ENCODE assay signal across 8 mouse cellular contexts in genomic region chr14:50931493-50932020, GRCm38 (mm10). TPM values are rescaled to one million over a fixed set of nuclear protein-coding genes. Genes with fewer than 3 reads are reported as not detected.
DNase-seq lines count a peak whose midpoint lies in the region; ATAC-seq and TF ChIP-seq lines count a peak whose summit lies in the region.

No protein-coding gene starts in this region.

- WGBS in liver, adult 2 months = 16% methylated on average over 12 of the region's 12 CpGs
- WGBS in embryonic facial prominence, embryonic 12.5 days = 11% methylated on average over 12 of the region's 12 CpGs
- 12% methylated on average over 12 of the region's 12 CpGs for WGBS in intestine, postnatal 0 days
- WGBS in neural tube, embryonic 15.5 days = 11% methylated on average over 12 of the region's 12 CpGs

- H3K9ac ChIP-seq in liver, adult 2 months (ENCODE audit: low read depth, low read length) = peak overlapping the region; percentile 56
- H3K9ac ChIP-seq in embryonic facial prominence, embryonic 12.5 days = peak overlapping the region; percentile 44
- peak overlapping the region; percentile 32 for H3K9ac ChIP-seq in intestine, postnatal 0 days (ENCODE audit: low read depth, low read length)
- peak overlapping the region; percentile 71 for H3K9ac ChIP-seq in neural tube, embryonic 15.5 days (replicated peaks)

- H3K4me1 ChIP-seq in liver, adult 2 months (ENCODE audit: control insufficient read depth, insufficient read depth, low read length) = peaks cover 9% of the 10 kb centered on the region
- peaks cover 10% of the 10 kb centered on the region; the same call in 1 of the 2 replicates for H3K4me1 ChIP-seq in embryonic facial prominence, embryonic 12.5 days
- 0 out of 2 replicates have a peak, but pooled peaks cover 5% of the 10 kb centered on the region for H3K4me1 ChIP-seq in intestine, postnatal 0 days (replicated peaks; ENCODE audit: control insufficient read depth, insufficient read depth, low read length)
- peaks cover 37% of the 10 kb centered on the region for H3K4me1 ChIP-seq in neural tube, embryonic 15.5 days

- peaks cover 28% of the 10 kb centered on the region for H3K36me3 ChIP-seq in liver, adult 2 months (ENCODE audit: control insufficient read depth, insufficient read depth, low read length)
- peaks cover 25% of the 10 kb centered on the region for H3K36me3 ChIP-seq in embryonic facial prominence, embryonic 12.5 days
- peaks cover 25% of the 10 kb centered on the region for H3K36me3 ChIP-seq in intestine, postnatal 0 days (ENCODE audit: control insufficient read depth, insufficient read depth)
- H3K36me3 ChIP-seq in neural tube, embryonic 15.5 days = peaks cover 23% of the 10 kb centered on the region

- TF ChIP-seq POLR2A in liver, adult 2 months (IDR thresholded peaks at IDR 0.05; ENCODE audit: extremely low read depth, insufficient read depth, low read length) = no peak

- peak; percentile 2; the same call in 1 of the 2 replicates for ATAC-seq in embryonic facial prominence, embryonic 12.5 days (ENCODE audit: insufficient number of reproducible peaks, insufficient read depth, low FRiP score, low TSS enrichment)
- no peak for ATAC-seq in intestine, postnatal 0 days
- ATAC-seq in neural tube, embryonic 15.5 days (ENCODE audit: low FRiP score) = no peak

- peak overlapping the region; percentile 53 for H3K27ac ChIP-seq in liver, adult 2 months (replicated peaks; ENCODE audit: insufficient read depth, low read depth, low read length)
- peak overlapping the region; percentile 93 for H3K27ac ChIP-seq in embryonic facial prominence, embryonic 12.5 days
- peak overlapping the region; percentile 96 for H3K27ac ChIP-seq in intestine, postnatal 0 days (ENCODE audit: low read depth, low read length)
- peak overlapping the region; percentile 90 for H3K27ac ChIP-seq in neural tube, embryonic 15.5 days (replicated peaks)

- no peaks in the 10 kb centered on the region for H3K9me3 ChIP-seq in embryonic facial prominence, embryonic 12.5 days
- H3K9me3 ChIP-seq in intestine, postnatal 0 days (ENCODE audit: control insufficient read depth) = no peaks in the 10 kb centered on the region
- no peaks in the 10 kb centered on the region for H3K9me3 ChIP-seq in neural tube, embryonic 15.5 days (replicated peaks)

- no peak for TF ChIP-seq CTCF in liver, adult 2 months (IDR thresholded peaks at IDR 0.05; ENCODE audit: low read depth, low read length)
- no peak for TF ChIP-seq CTCF in intestine, postnatal 0 days (IDR thresholded peaks at IDR 0.05; ENCODE audit: low read depth)

- DNase-seq in liver, adult 2 months (ENCODE audit: extremely low read depth, low read depth, low spot score) = no peak
- DNase-seq in liver (no peak), adipocyte (ENCODE audit: low spot score) (no peak)
- no peak for DNase-seq in adrenal gland, postnatal 14 days
- DNase-seq in frontal cortex, postnatal 14 days (ENCODE audit: low spot score in 2 of 2) = no peak

- H3K79me2 ChIP-seq in liver, adult 2 months (ENCODE audit: control insufficient read depth, insufficient read depth, low read length) = no peaks in the 10 kb centered on the region; the same call in 1 of the 2 replicates

- peak overlapping the region; percentile 62 for H3K4me2 ChIP-seq in embryonic facial prominence, embryonic 12.5 days (replicated peaks)
- peak overlapping the region; percentile 85 for H3K4me2 ChIP-seq in intestine, postnatal 0 days (replicated peaks; ENCODE audit: low read depth)
- peak overlapping the region; percentile 70 for H3K4me2 ChIP-seq in neural tube, embryonic 15.5 days

- H3K27me3 ChIP-seq in liver, adult 2 months (ENCODE audit: control insufficient read depth, insufficient read depth, low read length) = no peaks in the 10 kb centered on the region
- no peaks in the 10 kb centered on the region for H3K27me3 ChIP-seq in embryonic facial prominence, embryonic 12.5 days
- H3K27me3 ChIP-seq in intestine, postnatal 0 days (replicated peaks; ENCODE audit: control insufficient read depth, insufficient read depth, low read length) = no peaks in the 10 kb centered on the region
- H3K27me3 ChIP-seq in neural tube, embryonic 15.5 days (replicated peaks) = no peaks in the 10 kb centered on the region

- H3K4me3 ChIP-seq in liver, adult 2 months (ENCODE audit: insufficient read depth, low read depth, low read length) = peak overlapping the region; percentile 49
- H3K4me3 ChIP-seq in embryonic facial prominence, embryonic 12.5 days = peak overlapping the region; percentile 92
- H3K4me3 ChIP-seq in intestine, postnatal 0 days (ENCODE audit: low read depth, low read length) = peak overlapping the region; percentile 88
- peak overlapping the region; percentile 93 for H3K4me3 ChIP-seq in neural tube, embryonic 15.5 days (replicated peaks)

RNA-seq across cellular contexts. Expression of gene Pnp, which starts 0.7 kb away (rescaled TPM):
- 102 and 111 TPM in 2 replicates for total RNA-seq in liver, adult 2 months (2014; rRNA removed)
- 83.1 and 97.7 TPM in 2 replicates for polyA plus RNA-seq in liver, adult 2 months (2012; rRNA removed)
- polyA plus RNA-seq in embryonic facial prominence, embryonic 12.5 days (2016; fragmentation: Nextera tagmentation; extraction: Ambion mirVana) = 48.8 and 49.9 TPM in 2 replicates
- 138 and 143 TPM in 2 replicates for polyA plus RNA-seq in intestine, postnatal 0 days (2015; fragmentation: Nextera tagmentation; extraction: Ambion mirVana)
- polyA plus RNA-seq in neural tube, embryonic 15.5 days (2015; fragmentation: Nextera tagmentation; extraction: Ambion mirVana) = 20.5 and 36.3 TPM in 2 replicates
- 55.0 and 61.3 TPM in 2 replicates for total RNA-seq in adrenal gland, postnatal 14 days (2021)

RNA-seq across cellular contexts. Expression of gene Pip4p1, which starts 0.9 kb away (rescaled TPM):
- 11.9 and 18.7 TPM in 2 replicates for total RNA-seq in liver, adult 2 months (2014; rRNA removed)
- polyA plus RNA-seq in liver, adult 2 months (2012; rRNA removed) = 40.5 and 43.6 TPM in 2 replicates
- 54.5 and 57.6 TPM in 2 replicates for polyA plus RNA-seq in embryonic facial prominence, embryonic 12.5 days (2016; fragmentation: Nextera tagmentation; extraction: Ambion mirVana)
- 51.2 and 51.4 TPM in 2 replicates for polyA plus RNA-seq in intestine, postnatal 0 days (2015; fragmentation: Nextera tagmentation; extraction: Ambion mirVana)
- 98.6 and 99.7 TPM in 2 replicates for polyA plus RNA-seq in neural tube, embryonic 15.5 days (2015; fragmentation: Nextera tagmentation; extraction: Ambion mirVana)
- 44.3 and 47.2 TPM in 2 replicates for total RNA-seq in adrenal gland, postnatal 14 days (2021)

RNA-seq across cellular contexts. Expression of gene Apex1, which starts 6.8 kb away (rescaled TPM):
- total RNA-seq in liver, adult 2 months (2014; rRNA removed) = 27.8 and 33.6 TPM in 2 replicates
- 27.1 and 28.4 TPM in 2 replicates for polyA plus RNA-seq in liver, adult 2 months (2012; rRNA removed)
- 320 and 335 TPM in 2 replicates for polyA plus RNA-seq in embryonic facial prominence, embryonic 12.5 days (2016; fragmentation: Nextera tagmentation; extraction: Ambion mirVana)
- 71.0 and 74.1 TPM in 2 replicates for polyA plus RNA-seq in intestine, postnatal 0 days (2015; fragmentation: Nextera tagmentation; extraction: Ambion mirVana)
- polyA plus RNA-seq in neural tube, embryonic 15.5 days (2015; fragmentation: Nextera tagmentation; extraction: Ambion mirVana) = 157 and 177 TPM in 2 replicates
- total RNA-seq in adrenal gland, postnatal 14 days (2021) = 66.1 and 71.3 TPM in 2 replicates

RNA-seq across cellular contexts. Expression of gene Osgep, which starts 6.9 kb away (rescaled TPM):
- 69.2 and 85.0 TPM in 2 replicates for total RNA-seq in liver, adult 2 months (2014; rRNA removed)
- polyA plus RNA-seq in liver, adult 2 months (2012; rRNA removed) = 41.5 and 50.1 TPM in 2 replicates
- polyA plus RNA-seq in embryonic facial prominence, embryonic 12.5 days (2016; fragmentation: Nextera tagmentation; extraction: Ambion mirVana) = 162 and 166 TPM in 2 replicates
- polyA plus RNA-seq in intestine, postnatal 0 days (2015; fragmentation: Nextera tagmentation; extraction: Ambion mirVana) = 56.8 and 57.8 TPM in 2 replicates
- polyA plus RNA-seq in neural tube, embryonic 15.5 days (2015; fragmentation: Nextera tagmentation; extraction: Ambion mirVana) = 107 and 125 TPM in 2 replicates
- 60.9 TPM in 2 replicates for total RNA-seq in adrenal gland, postnatal 14 days (2021)

RNA-seq across cellular contexts. Expression of gene Gm49342, which starts 12.8 kb away (rescaled TPM):
- 51.7 and 94.7 TPM in 2 replicates for total RNA-seq in liver, adult 2 months (2014; rRNA removed)
- polyA plus RNA-seq in liver, adult 2 months (2012; rRNA removed) = 45.7 and 80.3 TPM in 2 replicates
- polyA plus RNA-seq in embryonic facial prominence, embryonic 12.5 days (2016; fragmentation: Nextera tagmentation; extraction: Ambion mirVana) = not detected in 2 replicates
- not detected in 2 replicates for polyA plus RNA-seq in intestine, postnatal 0 days (2015; fragmentation: Nextera tagmentation; extraction: Ambion mirVana)
- not detected in 2 replicates for polyA plus RNA-seq in neural tube, embryonic 15.5 days (2015; fragmentation: Nextera tagmentation; extraction: Ambion mirVana)
- 51.4 and 57.2 TPM in 2 replicates for total RNA-seq in adrenal gland, postnatal 14 days (2021)
